Mouse (Mus musculus) embryonic facial prominence, embryonic 10.5 days (tissue): ENCODE results near the gene Fitm1. TPM values are rescaled to one million over a fixed set of nuclear protein-coding genes. Genes with fewer than 3 reads are reported as not detected.

ENCODE experiments used
- DNase-seq: peaks from one replicate; pipeline ENCODE4 v3.0.0-alpha.2; 2017; ENCODE audit warnings: low spot score
- H3K27ac ChIP-seq: fragments of 300-500 bp; sonication (generic); replicated peaks from 2 replicates; pipeline ENCODE4 v1.5.1; 2016; ENCODE audit warnings: mild to moderate bottlenecking
- H3K27me3 ChIP-seq: fragments of 300-500 bp; sonication (generic); replicated peaks from 2 replicates; pipeline ENCODE4 v1.6.1; 2016; ENCODE audit warnings: low read depth, mild to moderate bottlenecking; ENCODE audit not compliant: poor library complexity, severe bottlenecking
- H3K36me3 ChIP-seq: fragments of 300-500 bp; sonication (generic); replicated peaks from 2 replicates; pipeline ENCODE4 v1.6.1; 2016; ENCODE audit warnings: mild to moderate bottlenecking, moderate library complexity
- H3K4me1 ChIP-seq: fragments of 300-500 bp; sonication (generic); 2 replicates; pipeline ENCODE4 v1.6.1; 2016
- H3K4me3 ChIP-seq: fragments of 300-500 bp; sonication (generic); 2 replicates; pipeline ENCODE4 v1.5.1; 2016; ENCODE audit warnings: mild to moderate bottlenecking, moderate library complexity
- H3K9me3 ChIP-seq: fragments of 300-500 bp; sonication (generic); 2 replicates; pipeline ENCODE4 v1.6.1; 2016; ENCODE audit warnings: mild to moderate bottlenecking
- WGBS: fragments of 180-500 bp; shearing (Covaris S2); methylation state at CpG from one replicate; pipeline ENCODE4 v1.1.7; 2016; 5-methylcytosine and 5-hydroxymethylcytosine counted together
- polyA plus RNA-seq: library from polyadenylated mRNA; unstranded; fragments of >200 nt; fragmentation: Nextera tagmentation; extraction: Ambion mirVana; gene quantifications from 2 replicates; pipeline ENCODE4 v1.2.1, GENCODE M21; 2016

The Fitm1 gene
- polyA plus RNA-seq, 1 experiment from 2014 or later: 1.1 TPM

DNA sequence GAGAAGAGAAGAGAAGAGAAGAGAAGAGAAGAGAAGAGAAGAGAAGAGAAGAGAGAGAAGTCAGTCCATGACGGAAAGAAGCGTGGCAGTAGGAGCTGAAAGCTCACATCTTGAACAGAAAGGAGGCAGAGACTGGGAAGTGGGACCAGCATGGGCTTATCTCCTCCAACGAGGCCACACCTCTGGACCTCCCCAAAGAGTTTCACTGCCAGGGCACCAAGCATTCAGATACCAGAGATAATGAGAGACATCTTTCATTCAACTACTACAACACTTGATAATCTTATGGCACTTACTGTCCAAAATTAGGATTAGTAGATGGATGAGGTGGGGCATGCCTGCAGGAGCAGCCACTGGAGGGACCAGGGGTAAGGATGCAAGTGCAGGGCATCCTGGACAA lies 19.6 kb upstream of the Fitm1 start:
- no peaks in the 10 kb centered on the region for H3K27me3 ChIP-seq
- H3K9me3 ChIP-seq: no peaks in the 10 kb centered on the region
- H3K4me3 ChIP-seq: no peak overlapping the region
- WGBS: 81% methylated on average over 3 of the region's 3 CpGs
- peaks cover 10% of the 10 kb centered on the region for H3K4me1 ChIP-seq
- no peak for DNase-seq
- no peak overlapping the region for H3K27ac ChIP-seq
- no peaks in the 10 kb centered on the region for H3K36me3 ChIP-seq

- peak; percentile 77 for DNase-seq
- Histone ChIP-seq H3K27ac (no peak overlapping the region), H3K9me3 (no peaks in the 10 kb centered on the region), H3K27me3 (no peaks in the 10 kb centered on the region), H3K36me3 (no peaks in the 10 kb centered on the region), H3K4me3 (no peak overlapping the region), H3K4me1 (peaks cover 21% of the 10 kb centered on the region)
- WGBS: 29% methylated on average over 5 of the region's 5 CpGs
These were observed 18.4 kb upstream of the Fitm1 start for GRCm38 (mm10) chr14:55557003-55557402.

DNA sequence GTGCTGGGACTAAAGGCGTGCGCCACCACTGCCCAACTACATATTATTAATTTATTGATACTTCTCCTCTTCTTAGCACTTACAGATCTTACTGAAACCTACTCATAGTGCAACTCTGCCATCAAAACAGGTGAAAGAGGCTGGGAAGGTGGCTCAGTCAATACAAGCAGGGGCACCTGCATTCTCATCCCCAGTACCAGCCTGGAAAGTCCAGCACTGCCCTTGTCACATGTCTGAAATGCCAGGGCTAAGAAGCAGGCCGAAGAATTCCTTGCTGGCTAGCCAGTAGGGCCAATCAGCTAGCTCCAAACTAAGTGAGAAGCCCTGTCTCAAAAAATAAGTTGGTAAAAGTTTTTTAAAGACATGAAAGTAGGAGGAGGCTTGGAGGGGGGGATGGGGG lies 17.8 kb upstream of the Fitm1 start:
- no peaks in the 10 kb centered on the region for H3K9me3 ChIP-seq
- H3K27ac ChIP-seq: no peak overlapping the region
- H3K4me1 ChIP-seq: peaks cover 26% of the 10 kb centered on the region
- no peaks in the 10 kb centered on the region for H3K36me3 ChIP-seq
- no peak for DNase-seq
- WGBS: 87% methylated on average over 3 of the region's 3 CpGs
- no peak overlapping the region for H3K4me3 ChIP-seq
- no peaks in the 10 kb centered on the region for H3K27me3 ChIP-seq

DNA sequence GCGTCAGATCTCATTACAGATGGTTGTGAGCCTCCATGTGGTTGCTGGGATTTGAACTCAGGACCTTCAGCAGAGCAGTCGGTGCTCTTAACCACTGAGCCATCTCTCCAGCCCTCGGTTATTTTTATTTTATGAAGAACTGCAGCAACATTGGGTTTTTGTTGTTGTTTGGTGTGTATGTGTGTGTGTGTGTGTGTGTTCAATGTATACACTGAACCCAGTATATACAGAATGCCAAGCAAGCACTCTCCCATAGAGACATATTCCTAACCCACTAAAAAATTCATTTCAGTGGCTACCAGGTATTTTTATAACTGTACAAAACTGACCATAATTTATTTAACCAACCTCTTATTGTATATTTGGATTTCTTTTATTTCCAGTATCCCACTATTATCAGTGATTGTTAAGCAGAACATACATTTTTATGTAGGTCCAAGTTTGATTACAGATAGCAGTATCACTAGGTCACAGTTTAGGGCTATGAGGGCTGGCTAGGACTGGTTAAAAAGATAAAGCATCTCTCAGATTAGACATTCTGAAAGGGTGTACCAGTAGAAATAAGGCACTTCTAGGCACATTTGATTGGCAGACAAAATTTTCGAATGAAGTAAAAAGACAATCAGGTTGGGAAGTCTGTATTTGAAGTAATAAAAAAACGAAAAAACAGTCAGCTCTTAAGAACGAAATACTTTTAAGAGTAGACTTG lies 16.5 kb upstream of the Fitm1 start:
- Histone ChIP-seq H3K27me3 (no peaks in the 10 kb centered on the region), H3K4me1 (peaks cover 26% of the 10 kb centered on the region), H3K36me3 (peaks cover 9% of the 10 kb centered on the region), H3K4me3 (peak overlapping the region; percentile 79), H3K27ac (peak overlapping the region; percentile 95; the same call in 1 of the 2 replicates), H3K9me3 (no peaks in the 10 kb centered on the region)
- WGBS: 57% methylated on average over 6 of the region's 6 CpGs
- DNase-seq: no peak

- no peaks in the 10 kb centered on the region for H3K9me3 ChIP-seq
- WGBS: under 1% methylated on average over 27 of the region's 27 CpGs
- peaks cover 18% of the 10 kb centered on the region for H3K36me3 ChIP-seq
These were observed 15.6 kb upstream of the Fitm1 start, which contains the start of gene Dcaf11 for GRCm38 (mm10) chr14:55559799-55560201. TSS of gene Dcaf11 (plus strand) at chr14:55560006.

DNA sequence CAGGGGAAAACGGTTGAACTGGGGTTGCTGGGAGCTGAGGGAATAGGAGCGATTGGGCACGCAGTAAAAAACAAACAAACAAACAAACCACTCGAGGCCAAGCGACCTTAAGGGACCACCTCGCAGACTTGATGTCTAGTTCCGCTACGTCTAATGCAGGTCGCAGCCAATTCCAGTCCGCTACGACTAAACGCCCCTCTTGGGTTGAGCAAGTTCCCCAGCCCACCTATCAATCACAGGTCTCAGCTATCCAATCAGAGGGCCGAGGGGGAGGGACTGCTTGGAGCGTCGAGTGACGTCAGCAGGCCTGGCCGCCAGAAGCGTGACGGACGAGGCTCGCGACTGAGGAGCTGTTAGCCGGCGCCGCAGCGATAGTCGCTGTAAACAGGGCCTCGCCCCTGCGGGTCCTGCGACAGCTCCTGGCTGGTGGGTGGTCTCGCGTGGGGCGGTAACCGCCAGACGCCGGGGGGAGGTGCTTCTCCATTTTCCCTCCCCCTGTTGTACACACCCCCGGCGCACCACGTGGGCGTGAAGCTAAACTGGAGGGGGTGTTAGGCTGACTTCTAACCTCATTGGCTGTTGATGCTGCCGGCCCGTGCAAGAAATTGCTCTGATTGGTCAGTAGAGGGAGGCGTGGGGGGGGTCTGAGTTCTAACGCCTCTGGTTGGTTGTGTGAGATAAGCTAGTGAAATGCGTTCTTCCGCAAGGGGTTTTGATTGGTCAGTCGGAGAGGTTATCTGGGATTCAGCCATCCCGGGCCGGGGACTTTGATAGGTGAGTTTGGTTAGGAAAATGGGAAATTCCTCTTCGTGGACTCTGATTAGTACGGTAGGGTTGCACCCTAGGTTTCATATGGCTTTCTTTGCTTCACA lies 15.0 kb upstream of the Fitm1 start, which contains the start of gene A730061H03Rik:
Gene A730061H03Rik (minus strand): TSS at position 205 of the 872 bp plus-strand sequence.
- DNase-seq: peak; percentile 98
- Histone ChIP-seq H3K9me3 (no peaks in the 10 kb centered on the region), H3K27me3 (no peaks in the 10 kb centered on the region), H3K36me3 (peaks cover 25% of the 10 kb centered on the region), H3K4me1 (peaks cover 26% of the 10 kb centered on the region), H3K27ac (peak within 1 kb of the TSS; percentile 95), H3K4me3 (peak within 1 kb of the TSS; percentile 79)
- WGBS: under 1% methylated on average over 51 of the region's 51 CpGs

More at GRCm38 (mm10) chr14:55559799-55560201, 15.6 kb upstream of the Fitm1 start, which contains the start of gene Dcaf11:
- H3K4me3 ChIP-seq: peak within 1 kb of the TSS; percentile 79
- peaks cover 26% of the 10 kb centered on the region for H3K4me1 ChIP-seq
- H3K27ac ChIP-seq: peak within 1 kb of the TSS; percentile 95
- peak; percentile 95 for DNase-seq
- no peaks in the 10 kb centered on the region for H3K27me3 ChIP-seq

DNA sequence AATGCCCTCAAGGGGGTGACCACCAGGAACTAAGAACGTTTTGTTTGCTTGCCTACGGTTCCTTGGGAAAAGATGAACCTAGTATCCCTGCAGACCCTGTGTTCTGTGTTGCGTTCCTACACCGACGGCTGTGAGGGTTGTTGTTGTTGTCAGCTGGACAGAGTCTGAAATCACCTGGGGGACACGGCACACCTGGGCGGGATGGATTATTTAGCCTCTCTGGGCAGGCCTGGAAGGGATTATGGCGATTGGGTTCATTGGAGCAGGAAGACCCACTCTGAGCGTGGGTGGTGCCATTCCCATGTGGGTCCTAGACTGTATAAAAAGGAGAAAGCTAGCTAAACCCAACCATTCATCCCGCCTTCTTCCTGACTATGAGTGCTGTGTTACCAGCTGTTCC lies 13.6 kb upstream of the Fitm1 start:
- H3K27ac ChIP-seq: no peak overlapping the region
- WGBS: 81% methylated on average over 10 of the region's 10 CpGs
- H3K4me1 ChIP-seq: peaks cover 25% of the 10 kb centered on the region
- H3K27me3 ChIP-seq: no peaks in the 10 kb centered on the region
- H3K36me3 ChIP-seq: peaks cover 39% of the 10 kb centered on the region
- no peak for DNase-seq
- no peaks in the 10 kb centered on the region for H3K9me3 ChIP-seq
- H3K4me3 ChIP-seq: peak overlapping the region; percentile 79

- 89% methylated on average over 11 of the region's 11 CpGs for WGBS
These were observed 12.2 kb upstream of the Fitm1 start for GRCm38 (mm10) chr14:55563249-55563648.

DNA sequence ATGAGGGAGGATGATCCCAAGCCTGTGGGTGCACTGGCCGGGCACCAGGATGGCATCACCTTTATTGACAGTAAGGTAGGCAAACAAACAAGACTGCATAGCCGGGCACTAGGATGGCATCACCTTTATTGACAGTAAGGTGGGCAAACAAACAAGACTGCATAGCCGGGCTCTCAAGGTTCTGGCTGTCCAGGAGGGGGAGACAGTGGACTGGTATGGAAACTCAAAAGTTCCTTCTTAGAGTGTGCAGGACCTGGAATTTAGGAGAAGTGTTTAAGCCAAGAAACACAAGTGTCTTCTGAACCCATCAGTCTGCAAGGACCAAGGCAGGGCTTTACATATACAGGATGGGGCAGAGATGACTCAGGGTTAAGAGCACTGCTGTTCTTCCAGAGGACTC lies 9.7 kb upstream of the Fitm1 start:
- Histone ChIP-seq H3K9me3 (no peaks in the 10 kb centered on the region), H3K27ac (no peak overlapping the region), H3K4me3 (no peak overlapping the region), H3K36me3 (peaks cover 75% of the 10 kb centered on the region), H3K4me1 (peaks cover 16% of the 10 kb centered on the region), H3K27me3 (no peaks in the 10 kb centered on the region)
- 79% methylated on average over 3 of the region's 3 CpGs for WGBS
- DNase-seq: no peak

More at GRCm38 (mm10) chr14:55563249-55563648, 12.2 kb upstream of the Fitm1 start:
- Histone ChIP-seq H3K4me1 (peaks cover 22% of the 10 kb centered on the region), H3K9me3 (no peaks in the 10 kb centered on the region), H3K36me3 (peaks cover 53% of the 10 kb centered on the region), H3K4me3 (no peak overlapping the region), H3K27ac (no peak overlapping the region), H3K27me3 (no peaks in the 10 kb centered on the region)
- DNase-seq: no peak

DNA sequence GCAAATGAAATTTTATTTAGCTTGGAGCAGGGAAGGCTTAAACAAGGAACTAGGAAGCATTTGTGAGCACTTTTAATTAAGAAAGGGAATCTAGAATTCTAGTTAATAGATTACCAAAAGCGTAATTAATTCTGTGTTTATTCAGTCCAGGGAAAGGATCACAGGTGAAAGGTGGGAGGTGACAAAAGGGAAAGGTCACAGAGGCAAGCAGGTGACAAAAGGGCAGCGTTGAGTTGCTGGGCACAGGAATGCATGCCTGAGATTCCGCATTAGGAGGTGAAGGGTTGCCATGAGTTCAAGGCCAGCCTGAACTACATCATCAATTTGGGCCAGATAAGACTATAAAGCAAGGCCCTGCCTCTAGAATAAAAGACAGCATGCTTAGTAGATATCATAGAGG lies 7.9 kb upstream of the Fitm1 start:
- H3K9me3 ChIP-seq: no peaks in the 10 kb centered on the region
- H3K36me3 ChIP-seq: peaks cover 77% of the 10 kb centered on the region
- no peaks in the 10 kb centered on the region for H3K4me1 ChIP-seq
- H3K27ac ChIP-seq: no peak overlapping the region
- DNase-seq: no peak
- H3K4me3 ChIP-seq: no peak overlapping the region
- WGBS: 87% methylated on average over 3 of the region's 3 CpGs
- no peaks in the 10 kb centered on the region for H3K27me3 ChIP-seq

GRCm38 (mm10) chr14:55570588-55570987 lies 4.8 kb upstream of the Fitm1 start:
- Histone ChIP-seq H3K9me3 (no peaks in the 10 kb centered on the region), H3K27me3 (no peaks in the 10 kb centered on the region), H3K27ac (no peak overlapping the region), H3K4me3 (no peak overlapping the region), H3K36me3 (peaks cover 51% of the 10 kb centered on the region), H3K4me1 (peaks cover 4% of the 10 kb centered on the region)
- WGBS: 89% methylated on average over 2 of the region's 2 CpGs
- no peak for DNase-seq

- DNase-seq: no peak
- H3K4me3 ChIP-seq: no peak overlapping the region
- no peak overlapping the region for H3K27ac ChIP-seq
- no peaks in the 10 kb centered on the region for H3K27me3 ChIP-seq
- H3K36me3 ChIP-seq: peaks cover 39% of the 10 kb centered on the region
- no peaks in the 10 kb centered on the region for H3K9me3 ChIP-seq
- H3K4me1 ChIP-seq: peaks cover 12% of the 10 kb centered on the region
These were observed 3.7 kb upstream of the Fitm1 start for GRCm38 (mm10) chr14:55571760-55572159.
